Mouse (Mus musculus): ENCODE measurements around the gene Upp2.

GRCm38 (mm10) chr2:58604791-58605190, 37.7 kb downstream of the Upp2 start:
- TF ChIP-seq CTCF (IDR thresholded peaks at IDR 0.05; ENCODE audit: low read depth) (no peak), EP300 (IDR thresholded peaks at IDR 0.05; ENCODE audit: low read depth) (no peak)

Measured in liver, postnatal 0 days (tissue).